Mouse (Mus musculus) left cerebral cortex, postnatal 10 days (tissue): Measurements from ENCODE around the gene Asic4. TPM values are rescaled to one million over a fixed set of nuclear protein-coding genes. Genes with fewer than 3 reads are reported as not detected.

Experiments used
- DNase-seq, 2 experiments: peaks; one replicate each; pipeline ENCODE4 v3.0.0; 2021 to 2022; ENCODE audit warnings: low spot score in 2 of 2, mixed read lengths in 1 of 2; ENCODE audit errors: extremely low spot score in 1 of 2
- intact Hi-C: fragments of 180-260 bp; cut with DNase I; formaldehyde crosslinking; loops from one replicate; pipeline ENCODE4 v1.15.1; 2025
- total RNA-seq, 2 experiments: library from RNA; stranded (reverse); gene quantifications; 2 replicates each; pipeline ENCODE4 v1.2.3; 2021

Asic4 gene
- total RNA-seq, 2 experiments from 2014 or later, result 17.2 to 22.0 TPM

- intact Hi-C loops, result no loop called here
- DNase-seq, result peak in 1 of 2 experiments; percentile 63
Observed at GRCm38 (mm10) chr1:75458025-75458788, 8.0 kb downstream of the Asic4 start.

- intact Hi-C loops, result no loop called here
- peak; percentile 62 to 67 for DNase-seq
Observed at GRCm38 (mm10) chr1:75458789-75459684, 8.8 kb downstream of the Asic4 start.

GRCm38 (mm10) chr1:75460297-75460696, 10.1 kb downstream of the Asic4 start:
- intact Hi-C loops, result no loop called here
- DNase-seq, result no peak

- no peak for DNase-seq
- intact Hi-C loops, result no loop called here
Observed at GRCm38 (mm10) chr1:75462636-75463035, 12.4 kb downstream of the Asic4 start.

- no peak for DNase-seq
- intact Hi-C loops, result no loop called here
Observed at GRCm38 (mm10) chr1:75463652-75464204, 13.5 kb downstream of the Asic4 start.

GRCm38 (mm10) chr1:75467215-75467927, 17.1 kb downstream of the Asic4 start:
- DNase-seq, result peak; percentile 78 to 80
- intact Hi-C loops, result loop anchor here (2.0 kb wide), 2 partner anchors 21 to 125 kb away; no protein-coding TSS in a partner anchor

GRCm38 (mm10) chr1:75469287-75469825, 19.1 kb downstream of the Asic4 start:
- no peak for DNase-seq
- intact Hi-C loops, result no loop called here

- intact Hi-C loops, result loop anchor here (5.0 kb wide), 1 partner anchor 121 kb away; no protein-coding TSS in a partner anchor
Observed at GRCm38 (mm10) chr1:75476441-75476840, 26.2 kb downstream of the Asic4 start.

GRCm38 (mm10) chr1:75477264-75477965, 27.2 kb downstream of the Asic4 start:
- DNase-seq, result peak; percentile 68 to 86

More at GRCm38 (mm10) chr1:75476441-75476840, 26.2 kb downstream of the Asic4 start:
- DNase-seq, result no peak

GRCm38 (mm10) chr1:75477966-75478290, 27.7 kb downstream of the Asic4 start:
- intact Hi-C loops, result loop anchor here (5.0 kb wide), 1 partner anchor 119 kb away; no protein-coding TSS in a partner anchor
- DNase-seq, result no peak

More at GRCm38 (mm10) chr1:75477264-75477965, 27.2 kb downstream of the Asic4 start:
- intact Hi-C loops, result loop anchor here (5.0 kb wide), 1 partner anchor 120 kb away; no protein-coding TSS in a partner anchor

- DNase-seq, result peak in 1 of 2 experiments; percentile 73
- intact Hi-C loops, result loop anchor here (5.0 kb wide), 1 partner anchor 119 kb away; no protein-coding TSS in a partner anchor
Observed at GRCm38 (mm10) chr1:75478497-75478896, 28.3 kb downstream of the Asic4 start.

- DNase-seq, result peak; percentile 97 to 98
- intact Hi-C loops, result loop anchor here (5.0 kb wide), 1 partner anchor 118 kb away; no protein-coding TSS in a partner anchor
Observed at GRCm38 (mm10) chr1:75478916-75479634, 28.8 kb downstream of the Asic4 start, which contains the start of the genes Chpf and Tmem198. TSS of gene Chpf (minus strand) at chr1:75479307. TSS of gene Tmem198 (plus strand) at chr1:75479532.

GRCm38 (mm10) chr1:75479635-75479989, 29.4 kb downstream of the Asic4 start:
- intact Hi-C loops, result loop anchor here (5.0 kb wide), 1 partner anchor 118 kb away; no protein-coding TSS in a partner anchor
- DNase-seq, result no peak

- peak in 1 of 2 experiments; percentile 30 for DNase-seq
- intact Hi-C loops, result no loop called here
Observed at GRCm38 (mm10) chr1:75480036-75480435, 29.8 kb downstream of the Asic4 start.

- intact Hi-C loops, result no loop called here
- DNase-seq, result no peak
Observed at GRCm38 (mm10) chr1:75480735-75481134, 30.5 kb downstream of the Asic4 start.

GRCm38 (mm10) chr1:75486561-75486960, 36.3 kb downstream of the Asic4 start:
- intact Hi-C loops, result no loop called here
- no peak for DNase-seq

- intact Hi-C loops, result no loop called here
- no peak for DNase-seq
Observed at GRCm38 (mm10) chr1:75487040-75487404, 36.8 kb downstream of the Asic4 start.
